Mouse (Mus musculus): ENCODE data around the gene Ltb4r1. TPM values are rescaled to one million over a fixed set of nuclear protein-coding genes. Genes with fewer than 3 reads are reported as not detected.

Gene Ltb4r1
- polyA plus RNA-seq, 2 experiments = 0.78 to 1.1 TPM

DNA sequence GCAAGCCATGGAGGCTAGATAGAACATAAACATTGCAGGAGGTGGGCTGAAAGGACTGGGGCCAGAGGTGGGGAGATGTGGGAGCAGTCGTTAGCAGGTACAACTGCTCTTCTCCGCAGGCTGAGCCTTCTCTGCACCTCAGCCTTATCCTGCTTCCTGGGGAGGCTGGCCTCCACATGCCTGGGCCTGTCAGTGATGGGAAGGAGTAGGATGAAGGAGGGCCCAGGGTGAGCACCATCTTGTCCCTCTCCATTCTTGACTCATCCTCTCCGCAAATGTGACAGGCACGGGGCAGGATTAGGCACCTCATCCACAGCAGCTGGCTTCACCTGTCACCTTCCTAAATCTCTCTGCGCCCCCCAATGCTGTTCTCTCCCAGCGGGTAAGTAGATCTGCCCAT is 4.6 kb upstream of the Ltb4r1 start, which contains the start of gene Ltb4r2:
Gene Ltb4r2, plus strand, starts transcription at position 266 of the 400 bp plus-strand sequence.
- 74% methylated on average over 5 of the region's 6 CpGs for WGBS
- Histone ChIP-seq H3K9me3 (ENCODE audit: control insufficient read depth, low read length) (no peaks in the 10 kb centered on the region), H3K27ac (replicated peaks; ENCODE audit: low read depth, low read length) (peak within 1 kb of the TSS; percentile 53), H3K4me2 (replicated peaks; ENCODE audit: low read depth, low read length, severe bottlenecking) (peak within 1 kb of the TSS; percentile 98), H3K9ac (ENCODE audit: low read depth, low read length, severe bottlenecking) (peak within 1 kb of the TSS; percentile 77), H3K36me3 (ENCODE audit: control insufficient read depth, insufficient read depth, low read length) (0 out of 2 replicates have a peak, but pooled peaks cover 1% of the 10 kb centered on the region), H3K4me3 (replicated peaks; ENCODE audit: low read length) (peak within 1 kb of the TSS; percentile 55), H3K4me1 (ENCODE audit: control insufficient read depth, insufficient read depth, low read length) (peaks cover 13% of the 10 kb centered on the region), H3K27me3 (ENCODE audit: control insufficient read depth, insufficient read depth, low read length) (0 out of 2 replicates have a peak, but pooled peaks cover 8% of the 10 kb centered on the region)
- no peak for TF ChIP-seq POLR2A (IDR thresholded peaks at IDR 0.05; ENCODE audit: borderline replicate concordance, extremely low read depth, insufficient read depth, insufficient read length)
- ATAC-seq (ENCODE audit: low FRiP score, low read depth) (no peak), DNase-seq (ENCODE audit: low spot score) (no peak)

DNA sequence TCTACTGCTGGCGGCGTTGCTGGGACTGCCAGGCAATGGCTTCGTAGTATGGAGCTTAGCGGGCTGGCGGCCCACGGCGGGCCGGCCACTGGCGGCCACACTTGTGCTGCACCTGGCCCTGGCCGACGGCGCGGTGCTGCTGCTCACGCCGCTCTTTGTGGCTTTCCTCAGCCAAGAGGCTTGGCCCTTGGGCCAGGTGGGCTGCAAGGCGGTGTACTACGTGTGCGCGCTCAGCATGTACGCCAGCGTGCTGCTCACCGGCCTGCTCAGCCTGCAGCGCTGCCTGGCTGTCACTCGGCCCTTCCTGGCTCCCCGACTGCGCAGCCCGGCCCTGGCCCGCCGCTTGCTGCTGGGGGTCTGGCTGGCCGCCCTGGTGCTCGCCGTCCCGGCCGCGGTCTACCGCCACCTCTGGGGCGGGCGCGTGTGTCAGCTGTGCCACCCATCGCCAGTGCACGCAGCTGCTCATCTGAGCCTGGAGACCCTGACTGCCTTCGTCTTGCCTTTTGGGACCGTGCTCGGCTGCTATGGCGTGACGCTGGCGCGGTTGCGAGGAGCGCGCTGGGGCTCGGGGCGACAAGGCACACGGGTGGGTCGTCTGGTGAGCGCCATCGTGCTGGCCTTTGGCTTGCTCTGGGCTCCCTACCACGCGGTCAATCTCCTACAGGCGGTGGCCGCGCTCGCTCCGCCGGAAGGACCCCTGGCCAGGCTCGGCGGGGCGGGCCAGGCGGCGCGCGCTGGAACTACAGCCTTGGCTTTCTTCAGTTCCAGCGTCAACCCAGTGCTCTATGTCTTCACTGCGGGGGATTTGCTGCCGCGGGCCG is 3.6 kb upstream of the Ltb4r1 start:
- WGBS = under 1% methylated on average over 56 of the region's 77 CpGs
- Histone ChIP-seq H3K27ac (replicated peaks; ENCODE audit: low read depth, low read length) (peak overlapping the region; percentile 53), H3K27me3 (ENCODE audit: control insufficient read depth, insufficient read depth, low read length) (peaks cover 11% of the 10 kb centered on the region)

DNA sequence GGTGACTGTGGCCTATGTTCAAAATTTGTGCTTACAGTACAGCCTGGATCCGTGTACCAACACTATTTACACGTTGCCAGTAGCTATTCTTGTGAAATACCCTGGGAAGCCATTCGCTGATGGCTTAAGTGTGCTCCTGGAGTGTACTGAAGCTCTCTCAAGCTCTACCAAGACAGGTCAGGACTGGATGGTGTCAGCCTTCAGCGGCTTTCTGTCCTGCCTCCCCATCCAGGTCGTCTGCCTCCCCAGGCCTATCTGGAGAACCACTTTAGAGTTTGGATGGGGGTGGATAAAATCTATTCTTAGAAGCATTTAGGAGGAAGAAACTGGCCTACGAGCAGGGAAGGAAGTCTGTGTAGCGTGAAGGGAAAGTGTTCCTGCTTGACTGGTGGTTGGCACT is 2.6 kb upstream of the Ltb4r1 start:
- 66% methylated on average over 7 of the region's 7 CpGs for WGBS
- no peaks in the 10 kb centered on the region for H3K9me3 ChIP-seq (ENCODE audit: control insufficient read depth, low read length)
- no peak for TF ChIP-seq POLR2A (IDR thresholded peaks at IDR 0.05; ENCODE audit: borderline replicate concordance, extremely low read depth, insufficient read depth, insufficient read length)
- ATAC-seq (ENCODE audit: low FRiP score, low read depth) (no peak), DNase-seq (ENCODE audit: low spot score) (no peak)
- no peak overlapping the region for H3K27ac ChIP-seq (replicated peaks; ENCODE audit: low read depth, low read length)
- peaks cover 13% of the 10 kb centered on the region for H3K4me1 ChIP-seq (ENCODE audit: control insufficient read depth, insufficient read depth, low read length)
- H3K4me3 ChIP-seq (replicated peaks; ENCODE audit: low read length) = peak overlapping the region; percentile 55; the same call in 1 of the 2 replicates
- H3K36me3 ChIP-seq (ENCODE audit: control insufficient read depth, insufficient read depth, low read length) = no peaks in the 10 kb centered on the region
- H3K4me2 ChIP-seq (replicated peaks; ENCODE audit: low read depth, low read length, severe bottlenecking) = peak overlapping the region; percentile 98; the same call in 1 of the 2 replicates
- H3K9ac ChIP-seq (ENCODE audit: low read depth, low read length, severe bottlenecking) = no peak overlapping the region
- H3K27me3 ChIP-seq (ENCODE audit: control insufficient read depth, insufficient read depth, low read length) = peaks cover 17% of the 10 kb centered on the region

More for the DNA sequence above, 3.6 kb upstream of the Ltb4r1 start:
- no peak for TF ChIP-seq POLR2A (IDR thresholded peaks at IDR 0.05; ENCODE audit: borderline replicate concordance, extremely low read depth, insufficient read depth, insufficient read length)
- H3K4me1 ChIP-seq (ENCODE audit: control insufficient read depth, insufficient read depth, low read length) = peaks cover 13% of the 10 kb centered on the region
- DNase-seq (ENCODE audit: low spot score) (peak; percentile 62), ATAC-seq (ENCODE audit: low FRiP score, low read depth) (peak; percentile 82)
- peak overlapping the region; percentile 55 for H3K4me3 ChIP-seq (replicated peaks; ENCODE audit: low read length)
- H3K9me3 ChIP-seq (ENCODE audit: control insufficient read depth, low read length) = no peaks in the 10 kb centered on the region
- H3K4me2 ChIP-seq (replicated peaks; ENCODE audit: low read depth, low read length, severe bottlenecking) = peak overlapping the region; percentile 98
- H3K9ac ChIP-seq (ENCODE audit: low read depth, low read length, severe bottlenecking) = peak overlapping the region; percentile 77
- no peaks in the 10 kb centered on the region for H3K36me3 ChIP-seq (ENCODE audit: control insufficient read depth, insufficient read depth, low read length)

DNA sequence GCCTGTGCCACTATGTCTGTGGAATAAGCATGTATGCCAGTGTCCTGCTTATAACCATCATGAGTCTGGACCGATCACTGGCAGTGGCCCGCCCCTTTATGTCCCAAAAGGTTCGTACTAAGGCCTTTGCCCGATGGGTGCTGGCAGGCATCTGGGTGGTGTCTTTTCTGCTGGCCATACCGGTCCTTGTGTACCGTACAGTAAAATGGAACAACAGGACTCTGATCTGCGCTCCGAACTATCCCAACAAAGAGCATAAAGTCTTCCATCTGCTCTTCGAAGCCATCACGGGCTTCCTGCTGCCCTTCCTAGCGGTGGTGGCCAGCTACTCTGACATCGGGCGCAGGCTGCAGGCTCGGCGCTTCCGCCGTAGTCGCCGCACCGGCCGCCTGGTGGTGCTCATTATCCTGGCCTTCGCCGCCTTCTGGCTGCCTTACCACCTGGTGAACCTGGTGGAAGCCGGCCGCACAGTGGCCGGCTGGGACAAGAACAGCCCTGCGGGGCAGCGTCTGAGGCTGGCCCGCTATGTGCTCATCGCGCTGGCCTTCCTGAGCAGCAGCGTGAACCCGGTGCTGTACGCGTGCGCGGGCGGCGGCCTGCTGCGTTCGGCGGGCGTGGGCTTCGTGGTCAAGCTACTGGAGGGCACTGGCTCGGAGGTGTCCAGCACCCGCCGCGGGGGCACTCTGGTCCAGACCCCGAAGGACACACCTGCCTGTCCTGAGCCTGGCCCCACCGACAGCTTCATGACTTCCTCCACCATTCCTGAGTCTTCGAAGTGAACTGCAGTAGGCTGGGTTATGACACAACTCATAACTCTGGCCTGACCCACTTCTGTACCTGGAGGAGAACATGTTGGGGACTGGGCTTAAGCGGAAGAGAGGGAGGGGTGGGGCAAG is 2.0 kb downstream of the Ltb4r1 start:
- peaks cover 12% of the 10 kb centered on the region for H3K27me3 ChIP-seq (ENCODE audit: control insufficient read depth, insufficient read depth, low read length)
- H3K4me2 ChIP-seq (replicated peaks; ENCODE audit: low read depth, low read length, severe bottlenecking) = peak overlapping the region; percentile 74
- peaks cover 4% of the 10 kb centered on the region; the same call in 1 of the 2 replicates for H3K36me3 ChIP-seq (ENCODE audit: control insufficient read depth, insufficient read depth, low read length)
- H3K4me3 ChIP-seq (replicated peaks; ENCODE audit: low read length) = peak overlapping the region; percentile 37
- H3K9ac ChIP-seq (ENCODE audit: low read depth, low read length, severe bottlenecking) = peak overlapping the region; percentile 52
- 13% methylated on average over 46 of the region's 52 CpGs for WGBS
- no peaks in the 10 kb centered on the region for H3K9me3 ChIP-seq (ENCODE audit: control insufficient read depth, low read length)
- H3K4me1 ChIP-seq (ENCODE audit: control insufficient read depth, insufficient read depth, low read length) = peaks cover 5% of the 10 kb centered on the region
- ATAC-seq (ENCODE audit: low FRiP score, low read depth) (peak; percentile 54; the same call in 1 of the 2 replicates), DNase-seq (ENCODE audit: low spot score) (peak; percentile 34)
- no peak for TF ChIP-seq POLR2A (IDR thresholded peaks at IDR 0.05; ENCODE audit: borderline replicate concordance, extremely low read depth, insufficient read depth, insufficient read length)
- H3K27ac ChIP-seq (replicated peaks; ENCODE audit: low read depth, low read length) = no peak overlapping the region

DNA sequence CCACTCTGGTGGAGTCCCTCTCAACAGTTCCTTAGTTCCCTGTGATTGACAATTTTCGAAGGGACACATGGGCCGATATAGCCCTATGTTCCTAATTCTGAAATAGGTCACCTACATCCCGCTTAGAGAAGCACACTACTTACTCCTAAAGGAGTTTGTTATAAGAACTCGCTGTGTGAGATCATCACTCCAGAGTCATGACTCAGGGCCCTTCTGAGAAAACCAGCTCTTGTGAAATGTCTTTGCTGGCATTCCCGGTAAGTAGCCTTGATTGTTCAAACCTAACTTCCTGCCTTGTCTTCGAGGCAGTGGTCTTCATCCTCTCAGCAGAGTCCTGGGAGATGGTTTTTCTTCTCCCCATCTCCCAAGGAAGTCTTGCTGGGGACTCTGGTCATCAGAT is 2.8 kb downstream of the Ltb4r1 start:
- no peak for ATAC-seq (ENCODE audit: low FRiP score, low read depth)
- TF ChIP-seq POLR2A (IDR thresholded peaks at IDR 0.05; ENCODE audit: borderline replicate concordance, extremely low read depth, insufficient read depth, insufficient read length) = no peak
- no peaks in the 10 kb centered on the region for H3K9me3 ChIP-seq (ENCODE audit: control insufficient read depth, low read length)
- H3K27ac ChIP-seq (replicated peaks; ENCODE audit: low read depth, low read length) = no peak overlapping the region
- no peak for DNase-seq (ENCODE audit: low spot score)
- no peak overlapping the region for H3K4me2 ChIP-seq (replicated peaks; ENCODE audit: low read depth, low read length, severe bottlenecking)
- no peak overlapping the region for H3K4me3 ChIP-seq (replicated peaks; ENCODE audit: low read length)
- H3K27me3 ChIP-seq (ENCODE audit: control insufficient read depth, insufficient read depth, low read length) = peaks cover 12% of the 10 kb centered on the region
- H3K36me3 ChIP-seq (ENCODE audit: control insufficient read depth, insufficient read depth, low read length) = peaks cover 4% of the 10 kb centered on the region; the same call in 1 of the 2 replicates
- H3K9ac ChIP-seq (ENCODE audit: low read depth, low read length, severe bottlenecking) = no peak overlapping the region
- 86% methylated on average over 6 of the region's 6 CpGs for WGBS
- H3K4me1 ChIP-seq (ENCODE audit: control insufficient read depth, insufficient read depth, low read length) = no peaks in the 10 kb centered on the region; the same call in 1 of the 2 replicates

Measured in limb, embryonic 14.5 days (tissue).